Mouse (Mus musculus) CH12.LX (cell line): ENCODE results near the gene Pkd1l2. TPM values are rescaled to one million over a fixed set of nuclear protein-coding genes. Genes with fewer than 3 reads are reported as not detected.

ENCODE experiments used
- DNase-seq: peaks from one replicate; pipeline ENCODE4 v3.0.0-alpha.2; 2013; ENCODE audit errors: extremely low read depth
- H3K27ac ChIP-seq: 2 replicates; pipeline ENCODE4 v1.5.1; 2012; ENCODE audit warnings: low read depth, mild to moderate bottlenecking, control low read depth, moderate library complexity; ENCODE audit not compliant: insufficient read depth
- H3K27me3 ChIP-seq: replicated peaks from 2 replicates; pipeline ENCODE3; 2012; ENCODE audit warnings: inconsistent platforms
- H3K36me3 ChIP-seq, 2 experiments: replicated peaks in 1 of 2; 2 replicates each; pipeline versions ENCODE3 to v1.6.1; 2012; ENCODE audit warnings: inconsistent platforms in 1 of 2, low read length in 1 of 2, mild to moderate bottlenecking in 1 of 2, mixed read lengths in 1 of 2, moderate library complexity in 1 of 2; ENCODE audit not compliant: control insufficient read depth in 1 of 2, insufficient read depth in 1 of 2
- H3K4me1 ChIP-seq, 2 experiments: 2 replicates each; pipeline ENCODE4 v1.6.1; 2012; ENCODE audit warnings: inconsistent platforms in 1 of 2, moderate library complexity in 1 of 2; ENCODE audit not compliant: insufficient read depth in 2 of 2, control insufficient read depth in 1 of 2
- H3K4me2 ChIP-seq: 2 replicates; pipeline ENCODE4 v1.6.1; 2012; ENCODE audit warnings: low read depth, mild to moderate bottlenecking, control low read depth; ENCODE audit not compliant: poor library complexity, insufficient read depth, severe bottlenecking
- H3K4me3 ChIP-seq, 3 experiments: fragments of 150-350 bp in 1 of 3; sonication (generic) in 1 of 3; replicated peaks in 1 of 3; 2 replicates each; pipeline versions ENCODE3 to v1.5.1; 2011 to 2012; ENCODE audit warnings: low read depth in 2 of 3, low read length in 2 of 3, mild to moderate bottlenecking in 2 of 3, moderate library complexity in 2 of 3, control low read depth in 1 of 3, improper control_type of control experiment in 1 of 3, inconsistent platforms in 1 of 3, mixed read lengths in 1 of 3; ENCODE audit not compliant: poor library complexity in 1 of 3
- H3K79me2 ChIP-seq: replicated peaks from 2 replicates; pipeline ENCODE4 v1.6.1; 2012; ENCODE audit warnings: mild to moderate bottlenecking, moderate library complexity; ENCODE audit not compliant: control insufficient read depth, poor library complexity, insufficient read depth, severe bottlenecking; ENCODE audit errors: extremely low read depth
- H3K9ac ChIP-seq: 2 replicates; pipeline ENCODE4 v1.6.1; 2012; ENCODE audit warnings: low read depth, mild to moderate bottlenecking, control low read depth, moderate library complexity; ENCODE audit not compliant: insufficient read depth
- H3K9me3 ChIP-seq: replicated peaks from 2 replicates; pipeline ENCODE3; 2012; ENCODE audit warnings: low read length, inconsistent platforms, mixed read lengths
- CHD2 ChIP-seq: IDR thresholded peaks from 2 replicates; pipeline ENCODE4 v1.6.1; 2011; ENCODE audit warnings: low read length, improper control_type of control experiment
- ELF1 ChIP-seq: IDR thresholded peaks from 2 replicates; pipeline ENCODE4 v1.6.1; 2014; ENCODE audit warnings: low read depth, mild to moderate bottlenecking, inconsistent platforms, low read length, improper control_type of control experiment
- HCFC1 ChIP-seq: IDR thresholded peaks from 2 replicates; pipeline ENCODE4 v1.6.1; 2012; ENCODE audit warnings: low read depth, mild to moderate bottlenecking, inconsistent platforms, low read length, improper control_type of control experiment
- IRF4 ChIP-seq: IDR thresholded peaks from 2 replicates; pipeline ENCODE4 v1.6.1; 2014; ENCODE audit warnings: low read depth, mild to moderate bottlenecking, inconsistent platforms, low read length, improper control_type of control experiment
- JUN ChIP-seq: IDR thresholded peaks from 2 replicates; pipeline ENCODE4 v1.6.1; 2011; ENCODE audit warnings: low read depth, mild to moderate bottlenecking, low read length, improper control_type of control experiment, moderate library complexity; ENCODE audit not compliant: insufficient read depth
- MAFK ChIP-seq: IDR thresholded peaks from 2 replicates; pipeline ENCODE4 v1.6.1; 2011; ENCODE audit warnings: low read length, improper control_type of control experiment; ENCODE audit not compliant: insufficient replicate concordance
- MYC ChIP-seq: IDR thresholded peaks from 2 replicates; pipeline ENCODE4 v1.6.1; 2011; ENCODE audit warnings: low read depth, mild to moderate bottlenecking, improper control_type of control experiment, low read length
- POLR2A ChIP-seq: IDR thresholded peaks from 2 replicates; pipeline ENCODE4 v1.6.1; 2011; ENCODE audit warnings: low read depth, mild to moderate bottlenecking, improper control_type of control experiment, low read length
- SMC3 ChIP-seq: IDR thresholded peaks from 2 replicates; pipeline ENCODE4 v1.6.1; 2011; ENCODE audit warnings: low read depth, low read length, improper control_type of control experiment
- TBP ChIP-seq: conservative IDR thresholded peaks from 2 replicates; pipeline ENCODE4 v1.6.1; 2011; ENCODE audit warnings: low read depth, low read length, improper control_type of control experiment
- TCF12 ChIP-seq: IDR thresholded peaks from 2 replicates; pipeline ENCODE4 v1.6.1; 2014; ENCODE audit warnings: low read depth, mild to moderate bottlenecking, inconsistent platforms, low read length, improper control_type of control experiment
- USF1 ChIP-seq: IDR thresholded peaks from 2 replicates; pipeline ENCODE4 v1.6.1; 2014; ENCODE audit warnings: low read depth, mild to moderate bottlenecking, inconsistent platforms, low read length, improper control_type of control experiment
- ZMIZ1 ChIP-seq: IDR thresholded peaks from 2 replicates; pipeline ENCODE4 v1.6.1; 2012; ENCODE audit warnings: low read depth, mild to moderate bottlenecking, inconsistent platforms, low read length, improper control_type of control experiment
- dilution Hi-C: fragments of 300-500 bp; cut with MboI; formaldehyde crosslinking; loops from 2 replicates; pipeline ENCODE4 v1.14.3; 2020; ENCODE audit warnings: low sequenced_read_pairs; ENCODE audit not compliant: extremely low pct_unique_long_range_greater_than_20kb, extremely low pct_ligation_motif_present
- in situ Hi-C: fragments of 300-500 bp; cut with MboI; formaldehyde crosslinking; loops from 3 replicates; pipeline ENCODE4 v1.14.3; 2019; ENCODE audit warnings: low sequenced_read_pairs, low pct_ligation_motif_present, low pct_unique_long_range_greater_than_20kb, mixed read lengths
- polyA plus RNA-seq: library from polyadenylated mRNA; unstranded; fragments of >175 nt; gene quantifications from 2 replicates; pipeline ENCODE4 v1.2.1, GENCODE M21; 2012; ENCODE audit warnings: low read depth; ENCODE audit not compliant: insufficient read length
- total RNA-seq, 2 experiments: library from RNA; depleted of rRNA; stranded (reverse); fragments of 300-350 nt in 1 of 2; fragments of >200 nt in 1 of 2; gene quantifications; 2 replicates each; pipeline ENCODE4 v1.2.3; 2012 to 2014

Pkd1l2 gene
- total and polyA plus RNA-seq, 3 experiments, result 0.06 TPM; not detected in 2

- TF ChIP-seq IRF4, result no peak
- no peak for TF ChIP-seq TCF12
- no peak for TF ChIP-seq MYC
Measured at GRCm38 (mm10) chr8:116946851-116947250, 135.4 kb downstream of the Pkd1l2 start (continued).

- Histone ChIP-seq H3K9me3 (no peaks in the 10 kb centered on the region), H3K4me2 (peak overlapping the region; percentile 98), H3K4me1 (peaks cover 11 to 55% of the 10 kb centered on the region in 2 experiments), H3K4me3 (peak overlapping the region; percentile 23 to 49 (median 48)), H3K79me2 (peaks cover 51% of the 10 kb centered on the region), H3K36me3 (peaks cover 0 to 24% of the 10 kb centered on the region in 2 experiments), H3K27me3 (no peaks in the 10 kb centered on the region), H3K27ac (peak overlapping the region; percentile 92), H3K9ac (peak overlapping the region; percentile 79)
- TF ChIP-seq USF1 (no peak), JUN (no peak), TBP (0 out of 2 replicates have a peak, but pooled peaks have one; percentile 56), POLR2A (peak; percentile 66), HCFC1 (0 out of 2 replicates have a peak, but pooled peaks have one; percentile 6), SMC3 (no peak), ELF1 (peak; percentile 64; the same call in 1 of the 2 replicates), ZMIZ1 (no peak), MAFK (no peak), CHD2 (no peak)
- peak; percentile 66 for DNase-seq
- in situ Hi-C loops (no loop called here), dilution Hi-C loops (no loop called here)
Measured at GRCm38 (mm10) chr8:116946268-116946838, 135.9 kb downstream of the Pkd1l2 start.

Other genes with a start within 250 kb of the Pkd1l2 start
- gene Cmc2, start 161.0 kb downstream of the Pkd1l2 start, total RNA-seq (2012; rRNA removed), result 29.1 and 33.6 TPM in 2 replicates
- gene Cmc2, start 161.0 kb downstream of the Pkd1l2 start, total RNA-seq (2014; rRNA removed), result 34.4 and 39.4 TPM in 2 replicates
- 55.1 and 56.5 TPM in 2 replicates for gene Cmc2, start 161.0 kb downstream of the Pkd1l2 start, polyA plus RNA-seq
- gene Cenpn, start 160.7 kb downstream of the Pkd1l2 start, total RNA-seq (2012; rRNA removed), result 26.3 and 28.1 TPM in 2 replicates
- gene Cenpn, start 160.7 kb downstream of the Pkd1l2 start, total RNA-seq (2014; rRNA removed), result 51.3 and 52.0 TPM in 2 replicates
- 44.1 and 45.6 TPM in 2 replicates for gene Cenpn, start 160.7 kb downstream of the Pkd1l2 start, polyA plus RNA-seq
- gene Atmin, start 139.1 kb downstream of the Pkd1l2 start, total RNA-seq (2012; rRNA removed), result 13.5 and 14.8 TPM in 2 replicates
- 9.3 and 9.4 TPM in 2 replicates for gene Atmin, start 139.1 kb downstream of the Pkd1l2 start, total RNA-seq (2014; rRNA removed)
- 16.0 and 22.0 TPM in 2 replicates for gene Atmin, start 139.1 kb downstream of the Pkd1l2 start, polyA plus RNA-seq
- gene 1700030J22Rik, start 103.5 kb downstream of the Pkd1l2 start, total RNA-seq (2012; rRNA removed), result 0.21 and 0.25 TPM in 2 replicates
- gene 1700030J22Rik, start 103.5 kb downstream of the Pkd1l2 start, total RNA-seq (2014; rRNA removed), result 0.35 TPM in 1 of 2 replicates, not detected in the other
- gene 1700030J22Rik, start 103.5 kb downstream of the Pkd1l2 start, polyA plus RNA-seq, result 0.46 and 0.64 TPM in 2 replicates
- 31.5 and 45.7 TPM in 2 replicates for gene Gcsh, start 88.9 kb downstream of the Pkd1l2 start, total RNA-seq (2012; rRNA removed)
- 66.4 and 74.6 TPM in 2 replicates for gene Gcsh, start 88.9 kb downstream of the Pkd1l2 start, total RNA-seq (2014; rRNA removed)
- 91.7 and 108 TPM in 2 replicates for gene Gcsh, start 88.9 kb downstream of the Pkd1l2 start, polyA plus RNA-seq
- gene Bco1, start 13.4 kb upstream of the Pkd1l2 start, total RNA-seq (2012; rRNA removed), result not detected in 2 replicates
- gene Bco1, start 13.4 kb upstream of the Pkd1l2 start, total RNA-seq (2014; rRNA removed), result not detected in 2 replicates
- not detected in 2 replicates for gene Bco1, start 13.4 kb upstream of the Pkd1l2 start, polyA plus RNA-seq
- gene Gan, start 75.7 kb upstream of the Pkd1l2 start, total RNA-seq (2012; rRNA removed), result 2.9 and 3.2 TPM in 2 replicates
- 1.5 and 1.7 TPM in 2 replicates for gene Gan, start 75.7 kb upstream of the Pkd1l2 start, total RNA-seq (2014; rRNA removed)
- gene Gan, start 75.7 kb upstream of the Pkd1l2 start, polyA plus RNA-seq, result 2.5 and 2.8 TPM in 2 replicates
- gene Cmip, start 174.6 kb upstream of the Pkd1l2 start, total RNA-seq (2012; rRNA removed), result 12.0 and 16.5 TPM in 2 replicates
- 4.3 and 5.2 TPM in 2 replicates for gene Cmip, start 174.6 kb upstream of the Pkd1l2 start, total RNA-seq (2014; rRNA removed)
- gene Cmip, start 174.6 kb upstream of the Pkd1l2 start, polyA plus RNA-seq, result 36.3 and 39.0 TPM in 2 replicates